Comparison of ENCODE assay signal across 8 mouse cellular contexts in genomic region chr11:114812731-114813240, GRCm38 (mm10). TPM values are rescaled to one million over a fixed set of nuclear protein-coding genes. Genes with fewer than 3 reads are reported as not detected.
DNase-seq lines count a peak whose midpoint lies in the region; ATAC-seq lines count a peak whose summit lies in the region.

No protein-coding gene starts in this region.

- H3K4me3 ChIP-seq in hindbrain, embryonic 15.5 days = no peak overlapping the region

- 12% methylated on average over 6 of the region's 6 CpGs for WGBS in hindbrain, embryonic 15.5 days

- no peak overlapping the region for H3K9ac ChIP-seq in hindbrain, embryonic 15.5 days

- peak; percentile 24 for DNase-seq in MN1 (ENCODE audit: low spot score)
- peak; percentile 97 for DNase-seq in cerebellum, adult 8-10 months
- peak; percentile 72 to 89 for DNase-seq in frontal cortex, postnatal 10 days (ENCODE audit: low spot score in 2 of 2)
- peak; percentile 77 for DNase-seq in left cerebral cortex, adult 11 months (ENCODE audit: low spot score)
- DNase-seq in lung, postnatal 4 days = peak; percentile 85 to 92
- DNase-seq in right cerebral cortex, postnatal 10 days (ENCODE audit: low spot score in 2 of 2) = peak; percentile 83 to 93
- peak; percentile 94 for DNase-seq in urinary bladder, postnatal 14 days (ENCODE audit: low spot score)

- H3K4me1 ChIP-seq in hindbrain, embryonic 15.5 days (replicated peaks) = no peaks in the 10 kb centered on the region

- peak; percentile 69 for ATAC-seq in hindbrain, embryonic 15.5 days (ENCODE audit: low FRiP score, low read depth)

- H3K4me2 ChIP-seq in hindbrain, embryonic 15.5 days = no peak overlapping the region

- no peaks in the 10 kb centered on the region for H3K9me3 ChIP-seq in hindbrain, embryonic 15.5 days

- no peaks in the 10 kb centered on the region for H3K36me3 ChIP-seq in hindbrain, embryonic 15.5 days

- H3K27me3 ChIP-seq in hindbrain, embryonic 15.5 days = no peaks in the 10 kb centered on the region

- H3K27ac ChIP-seq in hindbrain, embryonic 15.5 days (replicated peaks) = no peak overlapping the region

RNA-seq across cellular contexts. Expression of gene Gpr142, which starts 14.1 kb away (rescaled TPM):
- not detected in 2 replicates for polyA plus RNA-seq in hindbrain, embryonic 15.5 days (2015; fragmentation: Nextera tagmentation; extraction: Ambion mirVana)

RNA-seq across cellular contexts. Expression of gene Btbd17, which starts 17.0 kb away (rescaled TPM):
- polyA plus RNA-seq in hindbrain, embryonic 15.5 days (2015; fragmentation: Nextera tagmentation; extraction: Ambion mirVana) = 26.0 and 26.4 TPM in 2 replicates

RNA-seq across cellular contexts. Expression of gene Gprc5c, which starts 38.2 kb away (rescaled TPM):
- 8.5 and 11.6 TPM in 2 replicates for polyA plus RNA-seq in hindbrain, embryonic 15.5 days (2015; fragmentation: Nextera tagmentation; extraction: Ambion mirVana)

RNA-seq across cellular contexts. Expression of gene Kif19a, which starts 47.6 kb away (rescaled TPM):
- 0.51 and 0.93 TPM in 2 replicates for polyA plus RNA-seq in hindbrain, embryonic 15.5 days (2015; fragmentation: Nextera tagmentation; extraction: Ambion mirVana)

Comparison
In these comparisons a context has a peak if more than half of its experiments do, and no peak if none do; other contexts are left out.
1. DNase-seq: peak in every context shown above with its lines; median percentile 97 in cerebellum, adult 8-10 months; 94 in urinary bladder, postnatal 14 days; 88 in lung, postnatal 4 days; 88 in right cerebral cortex, postnatal 10 days; 80 in frontal cortex, postnatal 10 days; 77 in left cerebral cortex, adult 11 months; 24 in MN1.